Mouse (Mus musculus) cerebral cortex, adult 2 months (tissue): ENCODE measurements around the gene Olfr1513.

Experiments
- WGBS: fragments of 180-500 bp; shearing (Covaris S2); methylation state at CpG from one replicate; pipeline ENCODE4 v1.1.7; 2018; 5-methylcytosine and 5-hydroxymethylcytosine counted together

Olfr1513 gene

DNA sequence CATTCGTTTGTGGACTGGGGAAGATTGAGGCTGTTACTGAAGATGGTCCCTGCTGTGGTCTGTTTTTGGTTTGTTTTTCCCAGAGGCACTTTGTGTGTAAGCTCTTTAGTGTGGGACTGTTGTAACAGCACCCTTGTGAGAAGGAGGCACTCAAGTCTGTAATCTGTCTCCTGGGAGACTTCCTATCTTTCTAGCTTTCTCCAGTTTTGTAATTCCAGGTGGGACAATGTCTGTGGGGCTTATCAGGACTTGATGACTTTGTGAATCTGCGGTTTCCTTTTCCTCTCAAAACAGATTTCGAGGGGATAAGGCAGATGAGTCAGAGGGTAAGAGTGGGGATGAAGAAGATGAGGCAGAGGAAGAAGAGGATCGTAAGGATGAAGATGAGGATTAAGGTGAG lies at the start of gene Olfr1513:
Gene Olfr1513, minus strand, starts transcription at position 101 of the 400 bp plus-strand sequence.
- 81% methylated on average over 4 of the region's 4 CpGs for WGBS

DNA sequence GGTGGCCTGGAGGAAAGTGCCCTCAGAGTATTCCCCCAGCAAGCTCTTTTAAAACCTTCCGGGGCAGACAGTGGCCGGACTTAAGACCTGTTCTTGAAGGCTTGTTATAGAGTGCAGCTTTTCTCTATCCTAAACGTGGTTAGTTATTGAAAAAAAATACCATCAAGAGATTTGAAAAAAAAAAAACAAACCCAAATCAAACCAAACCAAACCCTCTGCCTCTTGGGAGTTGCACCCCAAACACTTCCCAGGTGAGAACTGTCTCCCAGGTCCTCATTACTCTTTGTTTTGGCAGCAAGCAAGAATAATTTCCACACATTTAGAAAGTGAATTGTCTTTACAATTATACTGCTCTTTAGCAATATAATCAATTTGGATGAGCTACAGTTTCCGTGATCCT lies 41.1 kb upstream of the Olfr1513 start, which contains the start of gene Olfr1511:
Gene Olfr1511, minus strand, starts transcription at position 101 of the 400 bp plus-strand sequence.
- WGBS = 88% methylated on average over 4 of the region's 4 CpGs

DNA sequence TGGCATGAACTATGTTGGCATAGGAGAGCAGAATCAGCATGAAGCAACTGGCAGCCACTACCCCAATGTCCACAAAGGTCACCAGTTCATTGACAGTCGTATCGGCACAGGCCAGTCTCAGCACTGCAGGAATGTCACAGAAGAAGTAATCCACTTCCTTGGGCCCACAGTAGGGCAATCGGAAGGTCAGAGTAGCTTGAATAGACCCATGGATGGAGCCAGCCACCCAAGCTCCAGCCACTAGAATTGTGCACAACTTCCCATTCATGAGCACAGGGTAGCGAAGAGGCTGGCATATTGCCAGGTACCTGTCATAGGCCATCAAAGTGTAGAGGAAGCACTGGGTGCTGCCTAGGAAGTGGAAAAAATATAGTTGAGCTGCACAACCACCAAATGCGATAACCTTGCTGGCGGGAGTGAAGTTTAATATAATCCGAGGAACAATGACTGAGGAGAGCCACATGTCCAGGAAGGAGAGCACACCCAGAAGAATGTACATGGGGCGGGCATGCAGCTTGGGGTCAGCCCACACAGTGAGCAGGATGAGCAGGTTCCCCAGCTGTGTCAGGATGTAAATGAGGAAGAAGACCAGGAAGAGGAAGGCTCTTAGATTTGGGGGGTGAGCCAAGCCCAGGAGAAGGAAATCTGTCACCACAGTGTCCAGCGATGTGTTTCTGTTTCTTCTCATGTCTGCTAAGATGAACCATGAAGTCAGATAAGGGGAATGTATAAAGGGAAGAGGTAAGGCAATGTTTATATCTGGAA lies 34.1 kb upstream of the Olfr1513 start:
- WGBS = 86% methylated on average over 9 of the region's 9 CpGs

DNA sequence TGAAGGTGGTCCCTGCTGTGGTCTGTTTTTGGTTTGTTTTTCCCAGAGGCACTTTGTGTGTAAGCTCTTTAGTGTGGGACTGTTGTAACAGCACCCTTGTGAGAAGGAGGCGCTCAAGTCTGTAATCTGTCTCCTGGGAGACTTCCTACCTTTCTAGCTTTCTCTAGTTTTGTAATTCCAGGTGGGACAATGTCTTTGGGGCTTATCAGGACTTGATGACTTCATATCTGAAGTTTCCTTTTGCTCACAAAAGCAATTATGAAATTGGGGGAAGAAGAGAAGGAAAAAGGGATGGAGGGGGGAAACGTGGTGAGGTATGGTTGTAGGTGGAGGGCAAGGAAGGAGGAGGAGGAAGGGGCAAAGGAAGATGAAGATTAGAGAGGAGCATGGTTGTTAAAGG lies 22.9 kb upstream of the Olfr1513 start, which contains the start of gene Olfr1512:
Gene Olfr1512, minus strand, starts transcription at position 101 of the 400 bp plus-strand sequence.
- WGBS = 82% methylated on average over 2 of the region's 2 CpGs

DNA sequence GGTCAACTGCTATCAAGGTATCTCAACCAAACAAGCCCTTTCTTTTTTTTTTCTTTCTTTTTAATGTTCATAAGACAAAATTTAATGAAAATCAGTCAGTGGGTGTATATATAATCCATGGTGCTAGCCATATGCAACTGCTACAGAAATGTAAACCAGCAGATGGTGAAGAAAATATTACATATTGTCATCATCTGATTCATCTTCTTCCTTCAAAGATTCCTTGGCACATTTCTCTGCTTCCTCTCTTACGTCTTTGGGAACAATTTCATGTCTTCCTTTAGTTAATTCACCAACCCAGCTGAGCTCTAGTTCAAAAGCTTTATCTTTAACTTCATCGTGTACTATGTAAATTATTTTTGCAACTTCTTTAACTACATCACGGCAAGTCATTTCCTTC lies 12.5 kb upstream of the Olfr1513 start:
- 49% methylated on average over 3 of the region's 3 CpGs for WGBS

DNA sequence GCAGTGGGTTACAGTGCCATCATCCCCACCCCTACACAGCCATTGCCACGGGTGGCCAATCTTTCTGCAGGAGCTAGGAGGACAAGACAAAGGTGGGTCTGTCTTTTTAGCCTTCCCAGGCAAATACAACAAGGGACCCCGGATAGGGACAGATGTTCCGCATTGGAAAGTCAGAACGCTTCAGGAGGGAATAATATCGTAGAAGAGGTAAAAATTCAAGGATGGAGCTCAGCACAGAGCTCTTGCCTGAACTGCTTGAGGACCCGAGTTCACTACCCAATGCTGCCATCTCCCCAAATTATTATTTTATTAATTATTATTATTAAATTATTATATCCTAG lies 16.7 kb downstream of the Olfr1513 start:
- WGBS = 52% methylated on average over 6 of the region's 6 CpGs

DNA sequence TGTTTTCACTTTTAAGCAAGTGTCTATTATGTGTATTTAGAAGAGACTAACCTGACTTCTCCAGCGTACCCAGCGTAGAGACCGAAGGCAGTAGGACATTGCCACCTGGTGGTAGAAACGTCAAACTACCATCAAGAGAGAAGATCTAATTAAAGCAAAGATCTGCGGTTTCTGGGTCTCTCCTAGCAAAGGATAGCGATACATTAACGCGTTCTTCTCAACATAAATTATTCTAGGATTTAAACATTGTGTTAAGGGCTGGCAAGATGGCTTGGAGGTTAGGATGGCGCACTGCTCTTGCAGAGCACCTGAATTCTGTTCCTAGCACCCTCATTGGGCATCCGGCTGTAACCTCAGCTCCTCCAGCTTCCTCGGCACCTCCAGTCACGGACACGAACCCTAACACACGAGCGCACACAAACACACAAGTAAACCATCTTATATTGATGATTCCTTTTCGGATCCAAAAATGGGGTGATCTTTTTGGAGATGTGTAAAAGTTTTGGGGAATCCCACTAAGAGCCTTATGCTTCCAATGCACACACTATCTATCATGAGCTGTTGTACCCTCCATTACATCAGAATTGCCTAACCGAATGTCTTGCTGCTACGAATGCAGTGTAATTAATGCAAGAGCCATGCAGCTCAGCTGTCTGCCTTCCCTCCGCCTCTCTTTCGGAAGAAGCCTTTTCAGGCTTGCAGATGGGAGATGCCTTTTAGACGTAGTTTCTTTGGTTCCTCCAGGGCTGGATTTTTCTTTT lies 17.3 kb downstream of the Olfr1513 start:
- whole genome bisulfite sequencing = 9% methylated on average over 21 of the region's 21 CpGs

DNA sequence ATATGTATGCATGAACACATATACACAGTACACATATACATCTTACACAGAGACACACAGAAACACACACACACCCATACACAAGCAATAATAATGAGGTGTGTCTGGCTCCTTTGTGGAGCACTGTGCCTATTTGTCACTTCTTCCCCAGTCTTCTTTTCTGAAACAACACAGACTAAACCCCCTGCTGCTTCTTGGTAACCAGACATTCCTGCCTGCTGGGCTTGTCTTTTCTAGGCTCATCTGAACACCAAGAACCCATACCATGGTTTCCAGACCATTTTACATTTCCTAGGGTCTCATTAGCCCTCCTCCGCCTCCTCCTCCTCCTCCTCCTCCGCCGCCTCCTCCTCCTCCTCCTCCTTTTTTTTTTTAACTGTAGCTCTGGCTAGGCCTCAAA lies 24.0 kb downstream of the Olfr1513 start:
- WGBS = 72% methylated on average over 3 of the region's 3 CpGs

DNA sequence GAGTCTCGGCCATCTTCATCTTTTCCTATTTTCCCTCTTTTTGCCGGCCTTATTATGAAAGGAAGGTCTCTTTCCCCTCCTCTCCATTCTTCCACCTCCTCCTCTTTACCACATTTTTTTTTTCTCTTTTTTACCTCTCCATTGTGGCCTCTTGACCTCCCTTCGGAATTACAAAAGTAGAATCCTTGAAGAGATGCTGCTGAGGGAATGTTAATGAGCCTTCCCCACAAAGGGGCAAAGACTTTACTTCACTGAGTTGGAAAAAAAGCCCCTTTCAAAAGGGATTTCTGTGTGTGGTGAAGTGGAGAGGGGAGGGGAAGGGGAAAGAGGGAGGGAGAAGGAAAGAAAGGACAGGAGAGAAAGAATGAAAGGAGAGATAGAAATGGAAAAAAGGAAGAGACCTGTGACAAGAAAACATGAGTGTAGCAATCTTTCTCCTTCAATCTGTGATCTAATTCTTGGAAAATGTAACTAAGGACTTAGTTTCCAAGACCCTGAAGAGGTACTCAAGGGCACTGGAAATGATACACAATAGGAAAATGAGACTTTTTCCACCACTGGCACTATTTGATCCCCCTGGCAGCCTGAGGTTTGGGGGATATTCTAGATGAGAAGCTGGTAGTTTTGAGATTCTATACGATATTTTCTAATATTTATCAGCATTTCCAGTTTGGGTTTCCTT lies 25.0 kb downstream of the Olfr1513 start:
- WGBS = 43% methylated on average over 4 of the region's 4 CpGs

DNA sequence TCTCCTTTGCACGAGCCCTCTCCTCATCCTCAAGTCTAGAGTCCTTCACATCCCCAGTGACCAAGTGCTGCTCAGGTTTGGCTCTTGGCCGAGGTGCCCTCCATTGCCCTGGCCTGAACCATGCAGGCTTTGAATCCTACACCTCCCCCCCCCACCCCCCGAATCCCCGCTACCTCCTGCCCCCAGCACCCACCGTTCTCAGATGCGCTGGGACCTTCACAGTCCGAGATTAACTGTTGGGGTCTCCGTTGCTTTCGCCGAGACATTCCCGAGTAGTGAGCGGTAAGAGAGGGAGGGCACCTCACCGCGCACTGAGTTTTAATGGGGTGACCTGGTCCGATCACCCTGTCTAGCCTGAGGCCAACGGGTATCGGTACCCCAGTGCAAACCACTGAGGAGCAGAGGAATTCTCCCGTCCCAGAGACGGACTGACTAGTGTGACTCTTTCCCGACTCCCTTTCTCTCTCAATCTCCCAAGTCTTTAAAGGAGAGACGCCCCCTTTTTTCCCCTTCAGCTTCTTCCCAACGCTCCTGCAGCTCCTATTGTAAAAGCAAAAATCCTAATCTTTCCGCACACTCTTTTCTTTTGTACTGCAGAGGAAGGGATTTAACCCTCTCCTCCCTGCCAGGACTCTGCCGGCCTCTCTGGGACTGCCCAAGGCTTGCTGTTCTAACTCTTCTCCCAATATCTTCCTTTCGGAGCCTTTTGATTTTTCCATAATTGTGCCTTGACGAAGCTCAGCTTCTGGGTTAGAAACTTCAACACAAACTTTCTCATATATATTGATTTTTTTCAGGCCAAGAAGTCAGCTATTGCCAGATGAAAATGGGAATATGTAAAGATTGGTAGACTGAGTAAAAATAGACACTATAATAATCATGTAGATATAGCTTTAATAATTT lies 28.0 kb downstream of the Olfr1513 start, which contains the start of gene Sall2:
Gene Sall2, minus strand, starts transcription at position 853 of the 903 bp plus-strand sequence.
- WGBS = 4% methylated on average over 26 of the region's 26 CpGs

DNA sequence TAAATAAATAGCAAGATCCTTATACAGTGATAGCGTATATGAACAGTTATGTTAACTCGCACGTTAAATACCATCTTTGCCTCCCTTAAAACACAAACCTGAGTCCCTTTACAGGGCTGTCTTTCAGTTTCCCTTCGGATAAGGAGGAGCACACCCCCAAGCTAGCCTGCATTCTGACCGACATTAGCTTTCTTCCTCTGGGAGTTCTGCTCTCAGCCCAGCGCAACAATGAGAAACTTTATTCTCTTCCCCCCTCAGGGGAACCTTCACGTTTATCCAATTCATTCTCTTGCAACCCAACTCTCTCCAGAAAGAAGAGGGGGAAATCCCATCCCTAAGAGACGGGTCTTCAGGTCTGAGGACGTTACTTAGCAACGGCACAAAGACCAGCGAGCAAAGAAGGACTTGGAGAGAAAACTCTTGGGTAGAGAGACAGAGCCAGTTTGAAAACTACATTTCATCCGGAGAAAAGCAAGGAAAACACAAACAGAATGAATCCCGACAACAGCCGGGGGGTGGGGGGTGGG lies 28.8 kb downstream of the Olfr1513 start:
- WGBS = 5% methylated on average over 14 of the region's 14 CpGs

DNA sequence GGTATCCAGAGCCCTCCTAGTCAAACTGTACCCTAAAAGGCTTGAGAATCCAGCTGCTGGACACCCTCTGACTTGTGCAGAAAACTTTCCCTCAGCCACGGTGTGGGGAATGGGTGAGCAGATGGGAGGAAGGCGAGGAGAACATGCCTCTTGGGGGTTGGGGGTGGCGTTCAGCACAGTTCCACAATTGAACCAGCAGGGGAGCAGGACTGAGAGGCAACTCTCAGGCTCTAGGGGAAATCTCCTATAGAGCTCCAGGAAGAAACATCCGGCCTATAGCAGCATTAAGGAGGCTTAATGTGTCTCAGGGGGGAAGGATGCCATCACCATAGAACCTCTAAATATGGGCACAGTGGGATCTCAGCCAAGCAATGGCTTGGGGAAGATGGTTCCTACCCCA lies 30.3 kb downstream of the Olfr1513 start:
- 13% methylated on average over 4 of the region's 4 CpGs for WGBS

DNA sequence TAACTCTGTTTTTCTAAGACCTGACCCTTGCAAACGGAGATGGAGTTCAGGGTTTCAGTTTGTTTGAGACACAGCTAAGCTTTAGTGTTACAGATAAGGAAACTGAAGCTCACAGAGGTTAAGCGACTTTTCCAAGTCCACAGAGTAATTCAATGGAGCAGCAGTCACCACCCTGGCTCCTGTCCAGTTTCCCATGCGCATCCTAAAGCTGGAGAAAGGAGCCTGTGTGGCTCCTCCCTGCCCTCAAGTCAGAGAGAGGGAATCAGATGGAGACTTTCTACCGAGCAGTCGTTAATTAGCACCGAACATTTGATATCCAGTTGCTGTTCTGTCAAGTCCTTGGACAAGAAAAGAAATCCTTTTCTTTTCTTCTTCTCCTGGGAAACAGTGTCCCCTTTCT lies 36.8 kb downstream of the Olfr1513 start:
- 37% methylated on average over 6 of the region's 6 CpGs for WGBS

DNA sequence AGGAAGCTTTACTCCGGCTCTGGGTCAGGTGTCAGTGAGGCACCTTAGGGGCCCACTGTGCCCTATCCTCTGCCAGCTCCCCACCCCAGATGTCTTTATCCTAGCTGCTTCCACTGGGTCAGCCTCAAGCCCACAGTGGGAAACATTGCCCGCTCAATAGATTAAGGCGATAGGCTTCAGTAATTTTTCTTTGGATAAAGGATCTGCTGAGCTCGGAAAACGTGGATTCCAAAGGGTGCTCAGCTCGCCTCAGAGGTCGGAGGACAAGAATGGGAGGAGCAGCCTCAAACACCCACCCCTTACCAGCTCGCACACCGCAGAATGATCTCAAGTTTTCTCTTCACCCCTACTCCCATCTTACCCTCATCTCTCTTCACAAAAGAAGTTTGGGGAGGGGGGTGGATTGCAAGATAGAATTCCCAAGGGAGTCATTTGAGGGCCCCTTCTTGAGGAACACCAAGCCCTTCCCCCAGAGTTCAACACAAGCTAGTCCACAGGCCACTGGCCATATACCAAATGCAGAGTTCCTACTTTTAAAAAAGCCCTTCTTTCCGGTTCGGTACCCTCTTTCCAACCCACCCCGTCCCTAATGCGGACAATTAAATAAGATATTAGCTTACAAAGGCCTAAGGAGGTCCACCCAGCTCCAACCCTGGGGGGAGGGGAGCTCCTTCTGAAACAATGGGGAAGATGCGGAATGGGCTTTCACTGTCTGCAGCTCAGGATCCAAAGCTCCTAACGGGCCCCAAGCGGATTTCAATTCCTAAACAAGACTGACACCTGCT lies 39.6 kb downstream of the Olfr1513 start:
- 18% methylated on average over 16 of the region's 16 CpGs for WGBS

DNA sequence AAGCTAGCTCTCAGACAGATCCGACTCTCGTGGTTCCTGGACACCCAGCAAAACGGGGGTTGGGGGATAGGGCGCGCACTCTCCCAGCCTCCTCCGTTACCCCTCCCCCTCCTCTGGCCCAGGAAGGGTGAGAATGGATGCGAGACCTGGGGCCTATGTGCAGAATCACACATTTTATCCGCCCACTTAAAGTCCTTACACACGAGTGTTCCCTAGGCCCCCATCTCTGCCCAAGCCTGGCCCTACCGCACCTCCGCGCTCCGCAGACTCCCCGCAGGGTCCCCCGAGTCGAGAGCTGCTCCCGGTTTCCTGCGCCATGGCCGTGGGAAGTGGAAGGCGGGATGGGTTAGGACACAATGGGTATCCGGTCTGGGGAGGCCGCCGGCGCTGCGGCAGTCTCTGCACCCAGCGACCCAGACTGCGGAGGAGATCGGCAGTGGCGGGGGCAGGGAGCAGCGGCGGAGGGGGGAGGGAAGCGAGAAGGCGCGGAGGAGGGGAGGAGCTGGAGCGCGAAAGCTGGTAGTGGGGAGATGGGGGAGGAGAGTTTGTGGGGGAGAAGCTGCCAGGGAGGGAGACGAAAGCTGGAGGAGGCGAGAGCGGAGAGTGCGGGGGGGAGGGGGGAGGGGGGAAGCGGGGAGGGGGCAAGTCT lies 40.3 kb downstream of the Olfr1513 start:
- WGBS = under 1% methylated on average over 34 of the region's 41 CpGs

DNA sequence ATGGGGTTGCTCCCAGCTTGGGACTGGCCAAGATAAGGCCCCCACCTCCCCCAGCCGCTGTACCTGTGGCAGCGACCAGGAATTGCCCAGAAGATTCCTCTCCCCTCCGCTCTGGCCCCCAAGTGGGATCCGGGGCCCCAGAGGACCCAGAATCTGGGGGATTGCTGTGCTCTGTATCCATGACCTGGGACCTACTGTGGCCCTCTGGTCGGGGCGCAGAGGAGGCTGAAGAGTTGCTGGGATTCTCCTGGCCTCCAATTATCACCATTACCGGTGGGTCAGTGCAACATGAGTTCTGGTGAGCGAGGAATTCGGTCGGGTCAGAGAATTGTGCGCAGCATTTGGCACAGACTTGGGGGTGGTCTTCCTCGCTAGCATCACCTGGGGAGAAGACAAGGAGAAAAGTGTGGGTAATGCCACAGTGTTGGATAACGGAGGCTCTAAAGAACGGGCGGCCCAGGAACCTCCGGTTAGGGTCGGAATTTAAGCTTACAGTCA lies 40.9 kb downstream of the Olfr1513 start:
- 10% methylated on average over 17 of the region's 17 CpGs for WGBS

DNA sequence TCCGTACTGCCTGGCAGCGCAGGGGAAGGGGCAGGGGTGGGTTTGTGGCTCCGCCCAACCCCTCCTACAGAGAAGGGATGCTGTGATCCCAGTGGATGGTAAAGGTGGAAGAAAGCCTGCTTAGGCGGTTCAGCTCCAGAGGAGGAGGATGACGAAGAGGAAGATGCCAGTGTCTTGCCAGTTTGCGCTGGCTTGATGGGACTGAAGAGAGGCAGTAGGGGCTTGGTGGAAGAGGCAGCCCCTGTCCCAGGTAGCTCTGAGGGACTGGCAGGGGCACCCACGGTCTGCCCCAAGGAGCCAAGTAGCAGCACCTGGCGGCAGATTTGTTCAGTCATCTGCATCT lies 41.4 kb downstream of the Olfr1513 start:
- WGBS = 66% methylated on average over 8 of the region's 8 CpGs

DNA sequence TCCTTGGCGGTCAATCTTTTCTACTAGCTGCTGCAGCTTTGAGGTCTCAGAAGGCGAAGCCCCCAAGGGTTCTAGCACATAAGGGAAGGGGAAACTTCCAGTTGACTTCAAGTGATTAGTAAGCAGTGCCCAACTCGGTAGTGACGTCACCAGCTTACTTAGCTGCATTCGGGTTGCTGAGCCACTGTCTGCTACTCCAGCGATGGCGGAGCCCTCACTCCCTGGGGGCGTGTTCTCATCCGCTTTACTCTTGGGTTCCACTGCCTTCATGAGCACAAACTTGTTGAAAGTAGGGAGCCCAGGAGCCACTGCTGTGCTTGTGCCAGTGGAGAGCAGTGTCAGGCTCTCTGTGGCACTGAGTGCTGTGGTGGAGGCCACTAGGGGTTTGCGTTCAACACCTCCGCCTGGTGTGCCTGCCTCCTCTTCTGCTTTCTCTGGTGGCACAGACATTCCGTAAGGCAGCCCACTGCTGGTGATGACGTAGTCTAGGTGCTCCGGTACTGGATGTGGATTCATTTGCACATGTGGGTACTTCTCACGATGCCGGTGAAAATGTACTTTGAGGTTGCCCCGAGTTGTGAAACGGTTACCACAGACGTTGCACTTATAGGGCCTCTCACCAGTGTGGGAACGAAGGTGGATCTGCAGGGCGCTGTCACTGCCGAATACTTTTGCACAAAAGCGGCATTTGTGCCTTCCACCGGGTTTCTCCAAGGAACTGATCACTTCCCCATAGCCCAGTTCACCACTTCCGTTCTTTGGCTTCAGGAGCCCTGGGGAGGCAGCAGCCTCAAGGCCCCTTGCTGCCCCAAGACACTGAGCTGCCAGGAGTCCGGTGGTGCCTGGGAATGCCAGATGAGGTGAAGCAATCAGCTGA lies 42.0 kb downstream of the Olfr1513 start:
- WGBS = 78% methylated on average over 26 of the region's 26 CpGs

DNA sequence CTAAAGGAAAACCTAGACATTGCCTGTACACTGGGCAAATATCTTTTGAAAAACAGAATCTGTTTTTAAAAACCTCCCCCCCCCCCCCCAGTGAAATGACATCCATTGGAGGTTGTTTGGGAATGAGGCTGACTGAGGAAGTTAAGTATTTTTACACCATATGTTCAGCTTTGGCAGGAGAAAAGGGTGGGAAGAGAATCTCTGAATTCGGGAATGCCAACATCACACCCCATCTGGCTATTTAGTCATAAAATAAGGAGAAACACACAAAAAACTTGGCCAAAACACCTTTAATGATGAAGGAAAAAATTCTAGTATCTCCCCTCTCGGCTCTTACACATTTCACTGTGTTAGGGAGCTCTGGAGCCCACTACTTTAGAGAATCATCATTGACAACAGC lies 45.3 kb downstream of the Olfr1513 start:
- 47% methylated on average over 2 of the region's 2 CpGs for WGBS
